Mouse (Mus musculus) kidney, adult 2 months (tissue): Measurements from ENCODE around the gene Sp2.

Experiments
- CTCF ChIP-seq: fragments of 200-500 bp; conservative IDR thresholded peaks from 2 replicates; pipeline ENCODE4 v1.5.1; 2011; ENCODE audit warnings: low read depth, mild to moderate bottlenecking, control low read depth, low read length, moderate library complexity, mixed read lengths; ENCODE audit not compliant: insufficient read depth, insufficient read length
- POLR2A ChIP-seq: fragments of 200-500 bp; IDR thresholded peaks from one replicate; pipeline ENCODE4 v1.6.1; 2011; ENCODE audit warnings: low read depth, low read length, control low read depth

DNA sequence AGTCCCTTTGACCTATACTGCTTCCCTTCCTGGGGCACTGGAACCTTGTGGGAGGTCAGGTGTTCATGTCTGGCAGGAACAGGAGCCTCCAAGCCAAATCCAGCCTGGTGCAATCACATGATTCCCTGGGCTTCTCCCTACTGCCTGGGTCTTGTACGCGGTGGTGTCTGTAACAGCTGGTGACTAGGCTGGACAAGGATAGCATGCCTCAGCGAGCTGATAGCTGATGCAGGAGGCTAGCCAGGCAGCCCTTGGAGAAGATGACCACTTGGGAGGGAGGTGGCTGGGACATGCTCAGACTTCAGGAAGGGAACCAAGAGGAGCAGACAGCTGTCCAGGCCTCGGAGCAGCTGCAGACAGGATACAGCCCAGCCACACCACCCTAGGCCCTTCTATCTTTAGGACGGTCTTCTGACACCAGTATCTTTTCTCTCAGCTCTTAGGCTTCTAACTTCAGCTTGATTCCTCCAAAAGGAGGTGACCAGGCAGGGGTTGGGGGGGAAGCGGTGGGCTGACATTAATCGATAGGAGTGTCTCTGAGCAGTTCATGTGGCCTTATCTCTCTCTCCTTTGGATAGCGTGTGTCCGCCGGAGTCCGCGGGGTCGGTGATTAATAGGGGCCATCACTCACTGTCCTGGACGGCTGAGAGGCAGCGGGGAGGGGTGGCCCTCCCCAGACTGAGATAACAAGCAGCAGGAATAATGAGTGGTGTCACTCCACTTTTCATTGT, 76.2 kb downstream of the Sp2 start:
- TF ChIP-seq POLR2A: no peak
- TF ChIP-seq CTCF: no peak
